ENCODE assay signal across 20 mouse cellular contexts in genomic region chr3:127020167-127020566, GRCm38 (mm10).
DNase-seq lines count a peak whose midpoint lies in the region; ATAC-seq and TF ChIP-seq lines count a peak whose summit lies in the region.
"Had no signal": no experiment of that assay in that cellular context is flagged by ENCODE, and none has a peak within 500 bp of the region (broad histone marks: within the 10 kb centered on the region; RNA-seq: fewer than 3 reads in every experiment).

No protein-coding gene starts in this region.

- no peak for TF ChIP-seq CTCF in gastrocnemius, adult 2 months (IDR thresholded peaks at IDR 0.05)
- no peak for TF ChIP-seq CTCF in left cerebral cortex, adult 2 months (IDR thresholded peaks at IDR 0.05)
- TF ChIP-seq CTCF in MEL (IDR thresholded peaks at IDR 0.05 in 2 of 3, conservative IDR thresholded peaks at IDR 0.05 in 1 of 3; ENCODE audit: control insufficient read depth in 1 of 3, insufficient read depth in 1 of 3, low read depth in 2 of 3, low read length in 3 of 3, poor library complexity in 1 of 3, severe bottlenecking in 1 of 3), result no peak

- no peak overlapping the region for H3K4me3 ChIP-seq in gastrocnemius, adult 2 months
- H3K4me3 ChIP-seq in left cerebral cortex, adult 2 months, result no peak overlapping the region
- H3K4me3 ChIP-seq in MEL (ENCODE audit: control insufficient read depth in 1 of 2, insufficient read depth in 1 of 2, low read depth in 2 of 2, low read length in 2 of 2), result no peak overlapping the region
- H3K4me3 ChIP-seq in limb, embryonic 15.5 days, result no peak overlapping the region
- H3K4me3 ChIP-seq: forebrain, embryonic 15.5 days; hindbrain, embryonic 12.5 days; limb, embryonic 12.5 days; liver, embryonic 15.5 days; lung, embryonic 15.5 days had no signal

- TF ChIP-seq EP300 in MEL (IDR thresholded peaks at IDR 0.05; ENCODE audit: low read depth in 1 of 2, low read length in 2 of 2), result 0 out of 4 replicates have a peak, but pooled peaks of 1 of the 2 experiments have one; percentile 13

- H3K4me2 ChIP-seq in limb, embryonic 15.5 days, result no peak overlapping the region
- H3K4me2 ChIP-seq: forebrain, embryonic 15.5 days; hindbrain, embryonic 12.5 days; limb, embryonic 12.5 days; liver, embryonic 15.5 days; lung, embryonic 15.5 days; midbrain, embryonic 11.5 days had no signal

- H3K9ac ChIP-seq in MEL (ENCODE audit: control insufficient read depth, low read depth, low read length, poor library complexity, severe bottlenecking), result no peak overlapping the region
- no peak overlapping the region for H3K9ac ChIP-seq in limb, embryonic 15.5 days
- H3K9ac ChIP-seq: forebrain, embryonic 15.5 days; hindbrain, embryonic 12.5 days; limb, embryonic 12.5 days; liver, embryonic 15.5 days; lung, embryonic 15.5 days had no signal

- ATAC-seq in limb, embryonic 15.5 days (ENCODE audit: insufficient number of reproducible peaks, low FRiP score, low TSS enrichment, low read depth), result no peak
- ATAC-seq: forebrain, embryonic 15.5 days had no signal

- no peaks in the 10 kb centered on the region for H3K79me2 ChIP-seq in MEL (ENCODE audit: control insufficient read depth, insufficient read depth, low read length, poor library complexity)

- no peak for TF ChIP-seq POLR2A in MEL (IDR thresholded peaks at IDR 0.05; ENCODE audit: control insufficient read depth in 1 of 2, insufficient read depth in 1 of 2, low read depth in 1 of 2, low read length in 2 of 2, poor library complexity in 1 of 2)

- intact Hi-C loops in gastrocnemius, adult 2 months (cut with DNase I), result no loop called here
- intact Hi-C loops in left cerebral cortex, adult 2 months (cut with DNase I), result no loop called here
- intact Hi-C loops in left cerebral cortex, postnatal 25 days (cut with DNase I), result no loop called here

- H3K27ac ChIP-seq in gastrocnemius, adult 2 months, result peak overlapping the region; percentile 68; the same call in 1 of the 2 replicates
- H3K27ac ChIP-seq in left cerebral cortex, adult 2 months, result peak overlapping the region; percentile 29
- peak overlapping the region; percentile 32; the same call in 1 of the 2 replicates for H3K27ac ChIP-seq in MEL (ENCODE audit: control insufficient read depth, low read depth, low read length)
- H3K27ac ChIP-seq in limb, embryonic 15.5 days, result peak overlapping the region; percentile 55; the same call in 1 of the 2 replicates
- H3K27ac ChIP-seq: forebrain, embryonic 15.5 days; hindbrain, embryonic 12.5 days; liver, embryonic 15.5 days; lung, embryonic 15.5 days had no signal

- TF ChIP-seq RAD21 in MEL (IDR thresholded peaks at IDR 0.05; ENCODE audit: low read depth, low read length), result no peak

- WGBS in limb, embryonic 15.5 days, result 71% methylated on average over 1 of the region's 1 CpGs

- H3K27me3 ChIP-seq in MEL (ENCODE audit: control insufficient read depth in 1 of 2, insufficient read depth in 2 of 2, low read length in 2 of 2), result no peaks in the 10 kb centered on the region
- H3K27me3 ChIP-seq in limb, embryonic 15.5 days, result no peaks in the 10 kb centered on the region
- H3K27me3 ChIP-seq: forebrain, embryonic 15.5 days; hindbrain, embryonic 12.5 days; limb, embryonic 12.5 days; liver, embryonic 15.5 days; lung, embryonic 15.5 days had no signal

- peaks cover 0 to 2% of the 10 kb centered on the region in 2 experiments; a peak in 2 of 4 replicates for H3K36me3 ChIP-seq in MEL (ENCODE audit: control insufficient read depth in 1 of 2, insufficient read depth in 2 of 2, low read length in 2 of 2)
- no peaks in the 10 kb centered on the region for H3K36me3 ChIP-seq in limb, embryonic 15.5 days
- H3K36me3 ChIP-seq: lung, embryonic 15.5 days had no signal

- no peak for DNase-seq in gastrocnemius, adult 2 months
- DNase-seq in gastrocnemius, adult 18-20 months (ENCODE audit: low spot score), result no peak
- no peak for DNase-seq in left cerebral cortex, adult 2 months (ENCODE audit: extremely low spot score in 1 of 2, low spot score in 2 of 2)
- DNase-seq in left cerebral cortex, postnatal 25 days (ENCODE audit: low spot score in 2 of 2), result no peak
- peak; percentile 68 for DNase-seq in MEL (ENCODE audit: low read depth, low spot score)
- no peak for DNase-seq in embryo, embryonic 10.5 days (ENCODE audit: low spot score)
- DNase-seq in frontal cortex, adult 2 months (ENCODE audit: extremely low spot score in 1 of 2, low spot score in 1 of 2), result no peak
- DNase-seq: adrenal gland, postnatal 25 days; cerebellum, adult 9-10 months; gastrocnemius, postnatal 25 days; kidney, adult 18-20 months; lung, postnatal 4 days; thymus, postnatal 25 days had no signal

- no peaks in the 10 kb centered on the region for H3K4me1 ChIP-seq in MEL (ENCODE audit: control insufficient read depth in 1 of 2, insufficient read depth in 2 of 2, low read length in 2 of 2)
- H3K4me1 ChIP-seq in limb, embryonic 15.5 days, result peaks cover 18% of the 10 kb centered on the region
- H3K4me1 ChIP-seq: forebrain, embryonic 15.5 days; liver, embryonic 15.5 days; lung, embryonic 15.5 days had no signal

- no peaks in the 10 kb centered on the region for H3K9me3 ChIP-seq in MEL (replicated peaks; ENCODE audit: insufficient read depth, low read length)
- H3K9me3 ChIP-seq in limb, embryonic 15.5 days, result no peaks in the 10 kb centered on the region
- H3K9me3 ChIP-seq: forebrain, embryonic 15.5 days; hindbrain, embryonic 12.5 days; limb, embryonic 12.5 days; liver, embryonic 15.5 days; lung, embryonic 15.5 days had no signal

TF ChIP-seq in MEL, 35 proteins besides CTCF, POLR2A, EP300 and RAD21:
- TF ChIP-seq GATA1 (IDR thresholded peaks at IDR 0.05; ENCODE audit: low read depth, low read length), result 0 out of 2 replicates have a peak, but pooled peaks have one; percentile 41
- TF ChIP-seq ZNF384 (IDR thresholded peaks at IDR 0.05; ENCODE audit: low read depth, low read length), result peak; percentile 90
- TF ChIP-seq KAT2A (conservative IDR thresholded peaks at IDR 0.05; ENCODE audit: low read depth, low read length), result no peak
